Mouse (Mus musculus) thymus, postnatal 10 days (tissue): ENCODE data around the gene Limk1.

Experiments used
- DNase-seq, 2 experiments: peaks; one replicate each; pipeline ENCODE4 v3.0.0; 2021; ENCODE audit warnings: low spot score in 2 of 2

The Limk1 gene

GRCm38 (mm10) chr5:134688086-134688717 is at the start of gene Limk1:
Gene Limk1, minus strand, starts transcription at chr5:134688598.
- DNase-seq: peak in 1 of 2 experiments; percentile 67

- DNase-seq: no peak
Measured at GRCm38 (mm10) chr5:134734920-134735319, 46.5 kb upstream of the Limk1 start.

GRCm38 (mm10) chr5:134734072-134734471 is 45.7 kb upstream of the Limk1 start:
- no peak for DNase-seq

GRCm38 (mm10) chr5:134733241-134733640 is 44.8 kb upstream of the Limk1 start:
- no peak for DNase-seq

- no peak for DNase-seq
Measured at GRCm38 (mm10) chr5:134729124-134729523, 40.7 kb upstream of the Limk1 start.

GRCm38 (mm10) chr5:134728535-134728934 is 40.1 kb upstream of the Limk1 start:
- no peak for DNase-seq

GRCm38 (mm10) chr5:134727001-134727639 is 38.7 kb upstream of the Limk1 start:
- no peak for DNase-seq

- DNase-seq: no peak
Measured at GRCm38 (mm10) chr5:134725299-134725698, 36.9 kb upstream of the Limk1 start.

- no peak for DNase-seq
Measured at GRCm38 (mm10) chr5:134720058-134720457, 31.7 kb upstream of the Limk1 start.

GRCm38 (mm10) chr5:134711076-134711475 is 22.7 kb upstream of the Limk1 start:
- no peak for DNase-seq

- no peak for DNase-seq
Measured at GRCm38 (mm10) chr5:134709275-134709674, 20.9 kb upstream of the Limk1 start.

GRCm38 (mm10) chr5:134704157-134704556 is 15.8 kb upstream of the Limk1 start:
- DNase-seq: peak; percentile 57 to 80

GRCm38 (mm10) chr5:134695539-134695938 is 7.1 kb upstream of the Limk1 start:
- no peak for DNase-seq

GRCm38 (mm10) chr5:134695082-134695481 is 6.7 kb upstream of the Limk1 start:
- DNase-seq: no peak

- DNase-seq: no peak
Measured at GRCm38 (mm10) chr5:134692704-134693103, 4.3 kb upstream of the Limk1 start.

GRCm38 (mm10) chr5:134688718-134689284 is 403 bp upstream of the Limk1 start:
- DNase-seq: peak; percentile 96 to 97

- no peak for DNase-seq
Measured at GRCm38 (mm10) chr5:134687187-134687586, 1.2 kb downstream of the Limk1 start.

GRCm38 (mm10) chr5:134686541-134686940 is 1.9 kb downstream of the Limk1 start:
- DNase-seq: no peak

GRCm38 (mm10) chr5:134684398-134684797 is 4.0 kb downstream of the Limk1 start:
- DNase-seq: no peak

GRCm38 (mm10) chr5:134683813-134684212 is 4.6 kb downstream of the Limk1 start:
- DNase-seq: no peak

- no peak for DNase-seq
Measured at GRCm38 (mm10) chr5:134680238-134680637, 8.2 kb downstream of the Limk1 start.

- DNase-seq: no peak
Measured at GRCm38 (mm10) chr5:134678827-134679546, 9.4 kb downstream of the Limk1 start.

GRCm38 (mm10) chr5:134678031-134678430 is 10.4 kb downstream of the Limk1 start:
- DNase-seq: no peak
